Mouse (Mus musculus): ENCODE measurements around the gene Irx5.
A peak's percentile ranks its signal among the peaks of the same experiment; 100 is the strongest.

The Irx5 gene

GRCm38 (mm10) chr8:92360083-92360861, 2.8 kb downstream of the Irx5 start:
- DNase-seq (ENCODE audit: low spot score), result no peak

- DNase-seq (ENCODE audit: low spot score), result no peak
Measured at GRCm38 (mm10) chr8:92361546-92362351, 4.3 kb downstream of the Irx5 start.

GRCm38 (mm10) chr8:92362396-92363115, 5.1 kb downstream of the Irx5 start:
- no peak for DNase-seq (ENCODE audit: low spot score)

GRCm38 (mm10) chr8:92363217-92364147, 6.1 kb downstream of the Irx5 start:
- no peak for DNase-seq (ENCODE audit: low spot score)

GRCm38 (mm10) chr8:92364148-92364775, 6.8 kb downstream of the Irx5 start:
- DNase-seq (ENCODE audit: low spot score), result no peak

- no peak for DNase-seq (ENCODE audit: low spot score)
Measured at GRCm38 (mm10) chr8:92364776-92365240, 7.4 kb downstream of the Irx5 start.

GRCm38 (mm10) chr8:92365241-92365943, 8.0 kb downstream of the Irx5 start:
- no peak for DNase-seq (ENCODE audit: low spot score)

- no peak for DNase-seq (ENCODE audit: low spot score)
Measured at GRCm38 (mm10) chr8:92365944-92366735, 8.7 kb downstream of the Irx5 start.

- no peak for DNase-seq (ENCODE audit: low spot score)
Measured at GRCm38 (mm10) chr8:92366736-92367267, 9.4 kb downstream of the Irx5 start.

- DNase-seq (ENCODE audit: low spot score), result no peak
Measured at GRCm38 (mm10) chr8:92379524-92379923, 22.1 kb downstream of the Irx5 start.

GRCm38 (mm10) chr8:92380571-92380970, 23.1 kb downstream of the Irx5 start:
- peak; percentile 46 for DNase-seq (ENCODE audit: low spot score)

GRCm38 (mm10) chr8:92387893-92388292, 30.5 kb downstream of the Irx5 start:
- no peak for DNase-seq (ENCODE audit: low spot score)

- DNase-seq (ENCODE audit: low spot score), result no peak
Measured at GRCm38 (mm10) chr8:92404218-92404617, 46.8 kb downstream of the Irx5 start.

GRCm38 (mm10) chr8:92408092-92408491, 50.7 kb downstream of the Irx5 start:
- DNase-seq (ENCODE audit: low spot score), result no peak

- no peak for DNase-seq (ENCODE audit: low spot score)
Measured at GRCm38 (mm10) chr8:92413583-92413982, 56.2 kb downstream of the Irx5 start.

GRCm38 (mm10) chr8:92420666-92421065, 63.2 kb downstream of the Irx5 start:
- no peak for DNase-seq (ENCODE audit: low spot score)
